Mouse (Mus musculus) telencephalon, adult 2 months (tissue): Measurements from ENCODE around the gene Sertad4.

Experiments used
- DNase-seq: peaks from one replicate; pipeline ENCODE4 v3.0.0-alpha.2; 2011; ENCODE audit warnings: low read depth, low spot score

Sertad4 gene

DNA sequence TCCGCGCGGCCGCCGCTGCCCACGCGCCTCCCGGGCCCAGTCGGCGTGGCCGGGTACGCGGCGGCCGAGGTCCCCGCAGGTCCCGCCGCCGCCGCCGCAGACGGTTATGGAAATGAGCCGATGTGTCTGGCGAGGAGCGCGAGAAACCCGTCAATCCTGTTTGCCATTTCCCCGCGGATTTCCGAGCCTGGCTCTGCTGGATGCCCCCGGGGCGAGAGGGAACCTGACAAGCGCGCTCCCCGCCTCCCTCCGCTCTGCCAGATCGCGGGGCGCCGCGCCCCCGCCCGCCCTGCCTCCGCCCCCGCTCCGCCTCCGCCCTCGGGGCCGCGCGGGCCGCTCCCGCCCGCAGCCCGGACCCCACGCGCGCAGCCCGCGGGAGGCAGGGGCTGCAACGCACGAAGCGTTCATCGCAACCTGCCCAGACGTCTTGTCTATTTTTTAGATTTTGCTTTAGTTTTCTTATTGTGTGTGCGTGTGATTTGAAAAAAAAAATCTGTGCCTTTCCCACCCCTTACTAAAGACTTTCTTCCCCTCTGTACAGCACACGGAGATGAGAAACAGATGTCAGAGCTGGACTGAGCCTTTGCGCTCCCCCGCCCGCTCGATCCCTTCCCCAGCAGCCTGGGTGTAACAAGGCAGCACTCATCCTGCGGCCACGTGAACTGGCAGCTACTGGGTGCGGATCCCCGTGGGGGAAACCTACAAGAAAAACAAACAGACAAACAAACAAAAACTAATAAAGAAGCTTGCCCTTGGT is at the start of gene Sertad4:
Sertad4 (minus strand) TSS at position 283 of the 757 bp plus-strand sequence.
- DNase-seq = no peak

- DNase-seq = no peak
These were observed 46.0 kb upstream of the Sertad4 start for GRCm38 (mm10) chr1:192901516-192901915.

DNA sequence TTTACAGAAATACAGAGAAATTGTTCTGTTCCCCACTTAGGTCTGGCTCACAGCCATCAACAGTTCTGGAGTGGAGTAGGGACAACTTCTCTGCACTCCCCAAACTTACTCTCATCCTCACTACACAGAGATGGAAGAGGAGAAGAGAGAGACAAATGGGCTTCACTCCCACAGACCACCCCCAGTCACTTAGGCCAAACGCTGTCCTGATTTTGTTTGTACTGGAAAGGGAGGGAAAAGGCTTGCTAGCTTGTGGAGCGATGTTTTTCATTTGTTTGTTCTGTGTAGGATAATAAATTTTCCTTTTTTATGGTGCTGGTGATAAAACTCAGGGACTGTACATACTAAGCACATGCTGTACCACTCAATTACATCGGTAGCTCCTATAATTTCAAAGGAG is 45.4 kb upstream of the Sertad4 start:
- DNase-seq = no peak

- DNase-seq = no peak
These were observed 43.2 kb upstream of the Sertad4 start for GRCm38 (mm10) chr1:192898742-192899141.

- DNase-seq = no peak
These were observed 41.7 kb upstream of the Sertad4 start for GRCm38 (mm10) chr1:192897218-192897617.

DNA sequence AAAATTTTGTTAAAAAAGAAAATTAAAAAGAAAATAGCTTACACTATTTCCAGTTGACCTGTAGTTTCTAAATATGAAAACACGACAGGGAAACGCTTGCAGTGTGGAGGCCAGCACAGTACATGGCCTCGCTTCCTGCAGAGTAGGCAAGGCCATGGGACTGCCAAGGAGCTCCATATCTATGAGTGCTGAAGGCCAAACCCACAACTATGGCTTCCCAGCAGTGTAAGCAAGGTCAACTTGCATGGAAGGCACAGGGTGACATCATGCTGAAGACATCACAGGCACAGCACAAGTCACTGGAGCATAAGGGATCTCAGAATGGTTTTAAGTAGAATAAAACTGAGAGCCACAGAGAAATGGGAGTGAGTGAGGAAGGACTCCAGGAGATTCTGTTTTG is 40.5 kb upstream of the Sertad4 start:
- DNase-seq = no peak

DNA sequence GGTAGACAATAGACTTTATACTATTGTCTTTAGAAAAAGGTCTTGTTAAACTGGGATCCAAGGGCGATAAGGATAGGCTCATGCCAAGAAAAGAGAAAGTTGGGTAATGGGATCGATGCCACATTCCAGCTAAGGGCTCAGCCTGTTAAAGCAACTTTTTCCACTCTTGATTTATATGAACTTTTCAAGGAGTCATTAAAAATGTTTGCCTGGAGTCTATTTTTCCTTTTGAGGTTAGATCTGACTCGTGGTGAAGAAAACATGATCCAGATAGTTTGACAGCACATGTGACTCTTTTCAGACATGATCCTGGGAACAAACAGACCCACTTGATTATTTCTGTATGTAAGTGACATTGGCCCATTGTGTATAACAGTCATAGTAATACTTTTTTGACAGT is 35.2 kb upstream of the Sertad4 start:
- no peak for DNase-seq

DNA sequence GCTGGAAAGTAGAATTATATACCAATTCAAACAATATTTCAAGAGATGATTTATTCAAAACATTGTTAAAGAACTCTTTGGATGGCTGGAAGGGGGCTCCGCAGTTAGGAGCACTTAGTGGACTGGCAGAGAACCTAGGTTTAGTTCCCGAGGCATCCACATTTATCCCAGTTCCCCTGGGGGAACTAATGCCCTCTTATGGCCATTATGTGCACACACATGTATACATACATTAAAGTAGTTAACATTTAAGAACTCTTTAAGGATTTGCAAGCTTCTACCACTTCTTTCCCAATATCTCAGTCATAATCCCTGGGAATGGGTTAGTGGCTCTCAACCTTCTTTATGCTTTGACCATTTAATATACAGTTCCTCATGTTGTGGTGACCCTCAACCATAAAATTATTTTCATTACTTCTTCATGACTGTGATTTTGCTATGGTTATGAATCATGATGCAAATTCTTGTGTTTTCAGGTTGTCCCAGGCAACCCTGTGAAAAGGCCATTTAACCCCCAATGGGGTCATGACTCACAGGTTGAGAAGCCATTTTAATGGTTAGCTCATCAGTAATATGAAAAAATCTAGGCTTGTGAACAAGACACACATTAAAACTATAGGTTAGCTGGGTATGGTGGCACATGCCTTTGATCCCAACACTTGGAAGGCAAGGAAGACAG is 27.2 kb upstream of the Sertad4 start:
- DNase-seq = no peak

GRCm38 (mm10) chr1:192880130-192880529 is 24.6 kb upstream of the Sertad4 start:
- DNase-seq = no peak

DNA sequence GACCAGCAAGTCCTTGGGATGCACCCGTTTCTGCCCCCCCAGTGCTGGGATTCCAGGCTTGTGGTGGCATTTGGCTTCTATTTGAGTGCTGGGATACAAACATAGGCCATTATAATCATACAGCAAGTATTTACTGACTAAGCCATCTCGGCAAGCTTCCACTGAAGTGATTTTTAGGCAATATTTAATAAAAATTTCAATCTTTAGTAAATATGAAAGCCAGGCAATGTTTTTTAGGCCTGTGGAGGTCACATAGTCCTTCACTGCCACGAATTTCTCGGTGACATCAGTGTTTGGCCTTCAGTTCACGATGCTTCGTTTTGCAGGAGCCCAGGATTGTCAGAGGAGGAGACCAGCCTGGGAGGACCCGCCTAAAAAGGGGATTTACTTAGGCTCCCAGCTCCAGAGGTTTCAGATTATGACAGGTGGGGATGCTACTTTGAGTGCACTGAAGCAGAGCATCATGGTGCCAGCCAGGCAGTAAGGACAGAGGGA is 23.6 kb upstream of the Sertad4 start:
- no peak for DNase-seq

GRCm38 (mm10) chr1:192872841-192873240 is 17.3 kb upstream of the Sertad4 start:
- no peak for DNase-seq

GRCm38 (mm10) chr1:192869761-192870160 is 14.2 kb upstream of the Sertad4 start:
- no peak for DNase-seq

- DNase-seq = no peak
These were observed 8.9 kb upstream of the Sertad4 start for GRCm38 (mm10) chr1:192864440-192864839.

GRCm38 (mm10) chr1:192861305-192861960 is 5.9 kb upstream of the Sertad4 start:
- no peak for DNase-seq

DNA sequence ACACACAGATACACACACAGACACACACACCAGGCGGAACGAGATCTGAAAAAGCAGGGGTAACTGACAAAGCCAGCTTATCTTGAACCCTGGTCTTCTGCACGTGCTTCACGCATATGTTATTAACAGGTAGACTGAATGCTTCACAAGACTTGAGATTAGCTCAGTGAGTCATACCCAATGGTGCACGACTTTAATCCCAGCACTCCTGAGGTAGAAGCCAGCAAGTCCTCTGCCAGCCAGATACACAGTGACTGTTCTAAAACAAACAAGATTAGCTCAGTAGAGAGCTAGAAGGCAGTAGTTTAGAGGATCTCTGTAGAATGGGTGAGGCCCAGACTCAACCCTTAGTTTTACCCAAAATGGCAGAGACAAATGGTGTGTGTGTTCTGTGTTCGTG is 4.7 kb upstream of the Sertad4 start:
- DNase-seq = no peak

- no peak for DNase-seq
These were observed 2.0 kb upstream of the Sertad4 start for GRCm38 (mm10) chr1:192857582-192857981.

- no peak for DNase-seq
These were observed 1.4 kb upstream of the Sertad4 start for GRCm38 (mm10) chr1:192856931-192857330.

DNA sequence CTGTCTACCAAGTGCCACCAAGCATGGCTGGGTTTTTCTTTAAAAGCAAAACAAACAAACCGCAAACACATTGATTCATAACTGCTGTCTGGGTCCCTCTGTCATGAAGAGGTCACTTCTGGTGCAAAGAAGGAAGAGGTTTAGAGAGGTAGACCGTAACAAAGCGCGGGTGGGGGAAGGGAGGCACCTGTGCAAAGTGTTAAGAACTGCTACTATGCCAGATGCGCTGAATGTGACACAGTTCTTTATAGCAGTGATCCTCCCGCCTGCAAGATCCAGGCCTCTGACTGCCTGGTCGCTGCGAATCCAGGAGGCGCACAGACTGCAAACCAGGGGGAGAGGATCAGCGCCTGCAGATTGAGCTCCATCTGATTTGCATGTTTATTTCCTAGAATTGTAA is 855 bp upstream of the Sertad4 start:
- DNase-seq = no peak

- no peak for DNase-seq
These were observed 711 bp downstream of the Sertad4 start for GRCm38 (mm10) chr1:192854819-192855271.

DNA sequence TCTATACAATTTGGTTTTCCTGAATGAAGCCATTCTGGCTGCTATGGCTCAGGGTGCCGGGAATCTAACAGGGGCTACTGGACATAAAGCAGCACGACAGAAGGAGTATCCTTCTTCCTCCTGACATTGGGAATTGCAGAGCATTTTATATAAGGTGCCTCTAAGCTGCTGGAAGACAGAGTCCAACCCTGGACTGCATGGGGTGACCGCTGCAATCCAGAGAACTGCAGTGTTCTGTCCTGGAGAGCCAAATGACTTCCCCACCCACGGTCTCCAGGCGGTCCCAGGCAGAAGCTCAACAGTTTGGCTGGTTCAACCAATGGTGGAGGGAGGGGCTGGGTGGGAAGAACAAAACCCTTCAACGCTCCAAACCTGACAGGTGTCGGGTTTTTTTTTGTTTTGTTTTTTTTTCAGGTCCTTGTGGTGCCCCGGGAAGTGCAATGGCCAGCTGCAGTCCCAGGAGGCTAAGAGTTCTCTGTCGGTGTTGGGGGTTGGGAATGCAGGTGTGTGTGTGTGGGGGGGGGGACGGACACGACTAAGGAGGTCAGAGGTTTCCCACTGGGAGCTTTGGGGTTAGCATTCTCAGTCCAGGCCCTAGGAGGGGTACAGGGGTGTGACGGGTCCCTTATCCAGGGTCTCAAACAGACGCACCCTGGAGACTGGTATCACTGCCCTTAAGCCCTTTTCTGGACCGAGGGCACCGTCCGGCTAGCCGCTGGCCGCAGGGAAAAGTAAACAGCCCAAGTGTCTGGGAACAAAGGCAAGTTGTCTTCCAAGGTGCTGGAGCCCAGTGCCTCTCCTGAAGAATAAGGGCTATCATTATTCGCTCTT is 1.4 kb downstream of the Sertad4 start:
- DNase-seq = no peak

DNA sequence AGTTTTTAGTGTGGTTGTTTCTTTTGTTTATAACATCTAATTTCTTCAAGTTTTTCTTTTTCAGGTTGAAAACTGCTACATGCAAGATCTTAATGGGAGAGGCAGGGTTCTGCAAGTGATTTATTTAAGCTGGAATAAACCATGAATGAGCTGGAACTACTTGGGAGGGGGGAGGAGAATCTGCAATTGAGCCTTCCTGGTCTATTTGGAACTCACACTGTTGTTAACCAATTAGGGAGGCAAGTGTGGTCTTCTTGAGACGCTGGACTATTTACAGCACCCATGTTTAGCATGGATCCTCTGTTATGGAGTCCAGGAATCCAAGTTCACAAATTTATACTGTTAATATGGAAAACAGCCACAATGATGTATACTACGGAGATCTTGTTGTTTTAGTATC is 2.1 kb downstream of the Sertad4 start:
- no peak for DNase-seq

- DNase-seq = no peak
These were observed 3.5 kb downstream of the Sertad4 start for GRCm38 (mm10) chr1:192852047-192852446.
